Mouse (Mus musculus): ENCODE measurements around the gene Def6.

- TF ChIP-seq CTCF (conservative IDR thresholded peaks at IDR 0.05 in 1 of 2, IDR thresholded peaks at IDR 0.05 in 1 of 2; ENCODE audit: low read depth in 2 of 2, low read length in 2 of 2) (no peak), ZKSCAN1 (IDR thresholded peaks at IDR 0.05; ENCODE audit: borderline replicate concordance, low read depth, low read length) (no peak), NRF1 (IDR thresholded peaks at IDR 0.05; ENCODE audit: low read depth, low read length) (no peak), ZNF384 (IDR thresholded peaks at IDR 0.05; ENCODE audit: low read depth, low read length) (no peak), GABPA (IDR thresholded peaks at IDR 0.05; ENCODE audit: insufficient replicate concordance, low read depth, low read length) (no peak), E2F4 (IDR thresholded peaks at IDR 0.05; ENCODE audit: insufficient replicate concordance, low read depth, low read length) (no peak)
Measured at GRCm38 (mm10) chr17:28184971-28185638, 22.5 kb upstream of the Def6 start.
